Mouse (Mus musculus) liver, embryonic 15.5 days (tissue): Measurements from ENCODE around the gene Hrasls5. TPM values are rescaled to one million over a fixed set of nuclear protein-coding genes. Genes with fewer than 3 reads are reported as not detected.

Experiments used
- polyA plus RNA-seq: library from polyadenylated mRNA; unstranded; fragments of >200 nt; fragmentation: Nextera tagmentation; extraction: Ambion mirVana; gene quantifications from 2 replicates; pipeline ENCODE4 v1.2.1, GENCODE M21; 2015

Hrasls5 gene
- polyA plus RNA-seq, 1 experiment from 2014 or later = not detected

Other genes starting within 250 kb of the Hrasls5 start
- gene Spindoc, start 229.5 kb upstream of the Hrasls5 start, polyA plus RNA-seq = 3.2 and 3.7 TPM in 2 replicates
- 0.68 and 0.88 TPM in 2 replicates for gene 2700081O15Rik, start 194.9 kb upstream of the Hrasls5 start, polyA plus RNA-seq
- gene Rtn3, start 129.3 kb upstream of the Hrasls5 start, polyA plus RNA-seq = 69.6 and 71.7 TPM in 2 replicates
- 4.6 and 5.1 TPM in 2 replicates for gene Atl3, start 118.5 kb upstream of the Hrasls5 start, polyA plus RNA-seq
- 22.6 and 26.4 TPM in 2 replicates for gene Pla2g16, start 55.1 kb upstream of the Hrasls5 start, polyA plus RNA-seq
- not detected in 2 replicates for gene Lgals12, start 5.3 kb upstream of the Hrasls5 start, polyA plus RNA-seq
- gene Slc22a19, start 98.8 kb downstream of the Hrasls5 start, polyA plus RNA-seq = not detected in 2 replicates
- not detected in 2 replicates for gene Slc22a26, start 190.1 kb downstream of the Hrasls5 start, polyA plus RNA-seq